Mouse (Mus musculus) stomach, embryonic 16.5 days (tissue): ENCODE results near the gene Yrdc. TPM values are rescaled to one million over a fixed set of nuclear protein-coding genes. Genes with fewer than 3 reads are reported as not detected.

ENCODE experiments used
- ATAC-seq: fragments of 200-750 bp; cut with Nextera tagmentation; 2 replicates; pipeline ENCODE4 v1.8.0; 2017; ENCODE audit warnings: moderate number of reproducible peaks, moderate TSS enrichment; ENCODE audit not compliant: insufficient read depth, low FRiP score
- H3K27ac ChIP-seq: fragments of 300-500 bp; sonication (generic); 2 replicates; pipeline ENCODE4 v1.5.1; 2014; ENCODE audit warnings: low read length
- H3K27me3 ChIP-seq: fragments of 300-500 bp; sonication (generic); 2 replicates; pipeline ENCODE4 v1.6.1; 2014; ENCODE audit warnings: low read length, control low read depth, mixed read lengths; ENCODE audit not compliant: control insufficient read depth, insufficient read depth
- H3K36me3 ChIP-seq: fragments of 300-500 bp; sonication (generic); 2 replicates; pipeline ENCODE4 v1.6.1; 2014; ENCODE audit warnings: low read length; ENCODE audit not compliant: control insufficient read depth, insufficient read depth
- H3K4me1 ChIP-seq: fragments of 300-500 bp; sonication (generic); 2 replicates; pipeline ENCODE4 v1.6.1; 2014; ENCODE audit warnings: low read length, control low read depth, mixed read lengths; ENCODE audit not compliant: control insufficient read depth, insufficient read depth
- H3K4me2 ChIP-seq: fragments of 300-500 bp; sonication (generic); 2 replicates; pipeline ENCODE4 v1.6.1; 2014; ENCODE audit warnings: low read depth, low read length, mixed read lengths
- H3K4me3 ChIP-seq: fragments of 300-500 bp; sonication (generic); replicated peaks from 2 replicates; pipeline ENCODE4 v1.5.1; 2014; ENCODE audit warnings: mild to moderate bottlenecking, low read length
- H3K9ac ChIP-seq: fragments of 300-500 bp; sonication (generic); 2 replicates; pipeline ENCODE4 v1.6.1; 2014; ENCODE audit warnings: low read length
- H3K9me3 ChIP-seq: fragments of 300-500 bp; sonication (generic); replicated peaks from 2 replicates; pipeline ENCODE4 v1.6.1; 2016; ENCODE audit warnings: low read length, control low read depth; ENCODE audit not compliant: control insufficient read depth
- WGBS: fragments of 180-500 bp; shearing (Covaris S2); extraction: QIAGEN DNeasy Blood & Tissue Kit; methylation state at CpG from one replicate; pipeline ENCODE4 v1.1.7; 2014; 5-methylcytosine and 5-hydroxymethylcytosine counted together
- polyA plus RNA-seq: library from polyadenylated mRNA; unstranded; fragments of >200 nt; fragmentation: Nextera tagmentation; extraction: Ambion mirVana; gene quantifications from 2 replicates; pipeline ENCODE4 v1.2.1, GENCODE M21; 2015

Gene Yrdc
- polyA plus RNA-seq, 1 experiment from 2014 or later, result 22.3 TPM

- Histone ChIP-seq H3K4me2 (no peak overlapping the region), H3K27me3 (no peaks in the 10 kb centered on the region), H3K27ac (no peak overlapping the region), H3K36me3 (peaks cover 8% of the 10 kb centered on the region; the same call in 1 of the 2 replicates), H3K4me3 (no peak overlapping the region), H3K9me3 (no peaks in the 10 kb centered on the region), H3K9ac (no peak overlapping the region), H3K4me1 (peaks cover 4% of the 10 kb centered on the region; the same call in 1 of the 2 replicates)
- peak; percentile 31; the same call in 1 of the 2 replicates for ATAC-seq
- 57% methylated on average over 11 of the region's 11 CpGs for WGBS
Observed at GRCm38 (mm10) chr4:124843493-124843892, 7.0 kb upstream of the Yrdc start.

- Histone ChIP-seq H3K36me3 (no peaks in the 10 kb centered on the region), H3K4me2 (no peak overlapping the region), H3K27me3 (no peaks in the 10 kb centered on the region), H3K9me3 (no peaks in the 10 kb centered on the region), H3K4me1 (peaks cover 16% of the 10 kb centered on the region), H3K27ac (no peak overlapping the region), H3K4me3 (no peak overlapping the region), H3K9ac (0 out of 2 replicates have a peak overlapping the region, but pooled peaks have one; percentile 8)
- ATAC-seq, result no peak
- WGBS, result 11% methylated on average over 8 of the region's 8 CpGs
Observed at GRCm38 (mm10) chr4:124847573-124847972, 2.9 kb upstream of the Yrdc start.

- Histone ChIP-seq H3K4me1 (peaks cover 16% of the 10 kb centered on the region), H3K27ac (peak overlapping the region; percentile 90), H3K27me3 (no peaks in the 10 kb centered on the region), H3K4me2 (peak overlapping the region; percentile 77), H3K9me3 (no peaks in the 10 kb centered on the region), H3K4me3 (peak overlapping the region; percentile 91), H3K9ac (peak overlapping the region; percentile 93), H3K36me3 (peaks cover 9% of the 10 kb centered on the region; the same call in 1 of the 2 replicates)
- peak; percentile 14; the same call in 1 of the 2 replicates for ATAC-seq
- WGBS, result 3% methylated on average over 24 of the region's 24 CpGs
Observed at GRCm38 (mm10) chr4:124849631-124850260, 733 bp upstream of the Yrdc start.

- H3K27me3 ChIP-seq, result no peaks in the 10 kb centered on the region
- peak within 1 kb of the TSS; percentile 93 for H3K9ac ChIP-seq
- peak within 1 kb of the TSS; percentile 90 for H3K27ac ChIP-seq
- H3K36me3 ChIP-seq, result peaks cover 9% of the 10 kb centered on the region; the same call in 1 of the 2 replicates
- under 1% methylated on average over 74 of the region's 75 CpGs for WGBS
- no peaks in the 10 kb centered on the region for H3K9me3 ChIP-seq
- H3K4me2 ChIP-seq, result peak within 1 kb of the TSS; percentile 77
- peaks cover 16% of the 10 kb centered on the region for H3K4me1 ChIP-seq
- ATAC-seq, result peak; percentile 73
- peak within 1 kb of the TSS; percentile 91 for H3K4me3 ChIP-seq
Observed at GRCm38 (mm10) chr4:124850933-124851658, 617 bp downstream of the Yrdc start, which contains the start of gene 1110065P20Rik. Gene 1110065P20Rik (minus strand): TSS chr4:124851196.

GRCm38 (mm10) chr4:124856294-124856693, 5.8 kb downstream of the Yrdc start:
- H3K9ac ChIP-seq, result no peak overlapping the region
- no peak for ATAC-seq
- 92% methylated on average over 8 of the region's 8 CpGs for whole genome bisulfite sequencing
- H3K4me2 ChIP-seq, result no peak overlapping the region
- peaks cover 6% of the 10 kb centered on the region for H3K4me1 ChIP-seq
- H3K27ac ChIP-seq, result no peak overlapping the region
- peaks cover 13% of the 10 kb centered on the region; the same call in 1 of the 2 replicates for H3K36me3 ChIP-seq
- H3K9me3 ChIP-seq, result no peaks in the 10 kb centered on the region
- peaks cover 9% of the 10 kb centered on the region for H3K27me3 ChIP-seq
- H3K4me3 ChIP-seq, result no peak overlapping the region

- Histone ChIP-seq H3K4me3 (no peak overlapping the region), H3K4me2 (no peak overlapping the region), H3K27me3 (peaks cover 25% of the 10 kb centered on the region), H3K4me1 (peaks cover 5% of the 10 kb centered on the region; the same call in 1 of the 2 replicates), H3K36me3 (peaks cover 11% of the 10 kb centered on the region; the same call in 1 of the 2 replicates), H3K27ac (no peak overlapping the region), H3K9ac (no peak overlapping the region), H3K9me3 (no peaks in the 10 kb centered on the region)
- no peak for ATAC-seq
- 55% methylated on average over 5 of the region's 5 CpGs for WGBS
Observed at GRCm38 (mm10) chr4:124858370-124858769, 7.9 kb downstream of the Yrdc start.

GRCm38 (mm10) chr4:124860446-124860845, 10.0 kb downstream of the Yrdc start:
- WGBS, result 9% methylated on average over 7 of the region's 7 CpGs
- peaks cover 25% of the 10 kb centered on the region for H3K27me3 ChIP-seq
- H3K36me3 ChIP-seq, result 0 out of 2 replicates have a peak, but pooled peaks cover 4% of the 10 kb centered on the region

GRCm38 (mm10) chr4:124861283-124862188, 11.1 kb downstream of the Yrdc start, which contains the start of gene Maneal:
Gene Maneal (minus strand): TSS chr4:124862171.
- ATAC-seq, result peak; percentile 22; the same call in 1 of the 2 replicates
- peak within 1 kb of the TSS; percentile 61 for H3K9ac ChIP-seq
- H3K4me3 ChIP-seq, result peak within 1 kb of the TSS; percentile 50
- H3K9me3 ChIP-seq, result no peaks in the 10 kb centered on the region
- no peak within 1 kb of the TSS for H3K27ac ChIP-seq
- peaks cover 25% of the 10 kb centered on the region for H3K27me3 ChIP-seq
- WGBS, result 3% methylated on average over 67 of the region's 77 CpGs
- H3K4me2 ChIP-seq, result peak within 1 kb of the TSS; percentile 67
- 0 out of 2 replicates have a peak, but pooled peaks cover 3% of the 10 kb centered on the region for H3K36me3 ChIP-seq
- peaks cover 5% of the 10 kb centered on the region; the same call in 1 of the 2 replicates for H3K4me1 ChIP-seq

More at GRCm38 (mm10) chr4:124860446-124860845, 10.0 kb downstream of the Yrdc start:
- Histone ChIP-seq H3K4me1 (peaks cover 5% of the 10 kb centered on the region; the same call in 1 of the 2 replicates), H3K9ac (no peak overlapping the region), H3K4me2 (no peak overlapping the region), H3K4me3 (no peak overlapping the region), H3K9me3 (no peaks in the 10 kb centered on the region), H3K27ac (no peak overlapping the region)
- peak; percentile 47; the same call in 1 of the 2 replicates for ATAC-seq
